Mouse (Mus musculus): ENCODE results near the gene Btg2.

GRCm38 (mm10) chr1:134036492-134036891 is 42.4 kb downstream of the Btg2 start:
- TF ChIP-seq POLR2A (IDR thresholded peaks at IDR 0.05; ENCODE audit: insufficient read length, low read depth) (no peak), E2F4 (IDR thresholded peaks at IDR 0.05; ENCODE audit: insufficient read depth) (no peak), USF1 (IDR thresholded peaks at IDR 0.05; ENCODE audit: low read depth) (no peak), POLR2AphosphoS2 (IDR thresholded peaks at IDR 0.05; ENCODE audit: insufficient read length, low read depth) (no peak), MAX (IDR thresholded peaks at IDR 0.05; ENCODE audit: low read depth) (no peak), MYOG (IDR thresholded peaks at IDR 0.05; ENCODE audit: control insufficient read depth in 1 of 3, insufficient read depth in 1 of 3, insufficient read length in 2 of 3, low read depth in 2 of 3) (no peak), TCF12 (IDR thresholded peaks at IDR 0.05; ENCODE audit: insufficient read depth, poor library complexity, severe bottlenecking) (no peak), MYOD1 (IDR thresholded peaks at IDR 0.05; ENCODE audit: control insufficient read depth in 1 of 3, insufficient read length in 2 of 3, low read depth in 2 of 3) (no peak), REST (IDR thresholded peaks at IDR 0.05; ENCODE audit: insufficient read depth, insufficient read length) (no peak)

All from myocyte (in vitro differentiated cells).